Mouse (Mus musculus) spleen, postnatal 14 days (tissue): Measurements from ENCODE around the gene Dip2c.
A peak's percentile ranks its signal among the peaks of the same experiment; 100 is the strongest.

Source experiments
- DNase-seq, 2 experiments: peaks; one replicate each; pipeline ENCODE4 v3.0.0; 2021 to 2022; ENCODE audit warnings: low spot score in 2 of 2

Dip2c gene

DNA sequence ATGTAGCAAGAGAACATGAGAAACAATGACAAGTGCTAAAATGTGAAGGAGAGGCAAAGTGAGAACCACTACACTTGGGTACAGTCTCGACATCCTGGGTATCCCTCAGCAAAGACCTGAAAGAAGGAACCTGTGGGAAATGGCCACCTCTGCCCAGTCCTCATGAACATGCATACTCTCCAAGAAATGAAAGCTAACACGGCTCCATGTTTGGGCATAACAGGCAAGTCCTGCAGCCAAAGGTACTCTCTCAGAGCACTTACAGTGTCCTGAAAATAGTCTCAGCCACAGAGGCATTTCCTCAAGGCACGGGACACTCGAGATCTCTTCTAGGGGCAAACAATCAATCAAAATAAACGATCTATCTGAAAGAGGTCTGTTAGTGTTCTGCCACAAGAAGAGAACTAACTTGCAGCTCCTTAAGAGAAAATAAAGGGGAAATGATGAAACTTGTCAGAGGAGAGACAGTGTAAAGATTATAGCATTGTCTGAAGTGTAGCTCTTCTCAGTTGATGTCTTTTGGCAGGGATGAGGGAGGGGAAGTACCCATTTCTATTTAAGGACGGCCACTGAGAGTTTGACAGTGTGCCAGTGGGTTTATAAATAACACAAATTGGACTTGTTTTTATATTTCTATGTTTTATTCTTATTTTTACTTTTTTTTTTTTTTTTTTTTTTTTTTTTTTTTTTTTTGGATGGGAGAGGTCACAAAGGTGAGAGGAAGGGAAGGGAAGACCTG is 228.0 kb downstream of the Dip2c start:
- DNase-seq = no peak

DNA sequence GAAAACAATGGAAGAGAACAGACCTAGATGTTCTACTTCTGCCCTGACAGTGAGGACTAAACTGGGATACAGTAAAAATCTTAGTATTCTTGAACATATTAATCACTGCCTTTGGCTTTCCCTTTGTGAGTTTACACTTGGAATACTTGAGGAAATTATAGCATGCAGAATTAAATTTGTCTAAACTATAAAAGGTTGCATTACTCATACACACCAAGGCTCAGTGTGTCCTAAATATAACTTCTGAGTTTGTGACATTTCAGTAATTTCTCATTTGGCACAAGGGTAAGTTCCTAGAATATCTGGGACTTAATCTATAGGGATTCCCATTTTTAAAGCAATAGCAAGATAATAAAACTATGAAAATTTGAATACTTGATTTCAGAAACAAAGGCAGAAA is 262.2 kb downstream of the Dip2c start:
- no peak for DNase-seq

DNA sequence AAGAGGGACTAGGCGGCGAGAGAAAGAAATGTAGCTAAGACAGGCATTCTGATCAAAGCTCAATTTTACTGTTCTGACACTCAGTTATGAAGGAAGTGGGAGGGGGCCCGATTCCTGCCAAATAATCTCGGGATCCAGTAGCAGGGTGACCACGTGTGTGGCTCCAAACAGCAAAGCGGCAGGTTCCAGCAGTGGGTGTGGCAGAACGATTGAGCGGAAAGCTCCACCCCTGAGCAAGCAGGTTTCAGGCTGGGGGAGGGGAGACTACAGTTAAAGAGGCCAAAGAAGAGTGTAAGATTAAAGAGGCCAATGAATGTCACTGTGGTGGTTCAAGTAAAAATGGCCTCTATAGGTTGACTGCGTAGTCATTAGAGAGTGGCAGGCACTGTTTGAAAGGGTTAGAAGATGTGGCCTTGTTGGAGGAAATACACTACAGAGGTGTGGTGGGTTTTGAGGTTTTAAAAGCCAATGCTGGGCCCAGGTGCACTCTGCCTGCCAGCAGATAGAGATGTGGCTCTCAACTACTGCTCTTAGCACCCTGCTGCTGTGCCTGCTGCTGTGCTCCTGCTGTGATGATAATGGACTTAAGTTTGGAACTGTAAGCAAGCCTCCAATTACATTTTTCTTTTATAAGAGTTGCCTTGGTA is 271.5 kb downstream of the Dip2c start:
- DNase-seq = no peak

DNA sequence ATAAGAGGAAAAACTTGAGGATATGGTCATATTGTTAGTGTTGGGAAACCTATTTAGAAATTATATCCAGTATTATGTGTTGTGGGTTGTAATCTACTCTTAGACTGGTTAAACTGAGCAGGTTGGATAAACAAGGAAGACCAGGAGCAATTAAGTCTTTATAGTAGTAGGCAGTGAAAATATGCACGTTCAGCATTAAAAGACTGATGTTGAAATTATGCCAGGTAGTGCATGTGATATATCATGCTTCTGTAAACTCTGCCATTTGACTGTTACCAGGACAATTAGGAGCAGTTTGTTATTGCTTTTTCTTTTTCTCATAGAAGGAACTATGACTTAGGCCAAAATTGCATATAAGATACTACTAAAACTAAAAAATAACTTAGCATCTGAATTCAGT is 285.8 kb downstream of the Dip2c start:
- DNase-seq = no peak

DNA sequence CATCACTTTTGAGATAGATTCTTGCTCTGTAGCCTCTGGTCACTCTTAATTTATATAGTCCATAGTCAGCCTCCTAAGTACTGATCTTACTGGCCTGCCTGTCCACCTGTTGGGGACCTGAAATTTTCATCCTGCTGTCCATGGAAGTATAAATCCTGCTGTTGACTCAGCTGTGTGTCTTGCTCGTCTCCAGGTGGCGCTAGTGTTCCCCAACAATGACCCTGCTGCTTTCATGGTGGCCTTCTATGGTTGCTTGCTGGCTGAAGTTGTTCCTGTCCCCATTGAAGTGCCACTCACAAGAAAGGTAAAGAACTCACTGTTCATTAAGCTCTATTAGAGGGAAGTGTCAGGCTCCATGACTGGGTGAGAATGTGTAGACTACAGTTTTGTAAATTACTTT is 286.6 kb downstream of the Dip2c start:
- peak in 1 of 2 experiments; percentile 12 for DNase-seq

DNA sequence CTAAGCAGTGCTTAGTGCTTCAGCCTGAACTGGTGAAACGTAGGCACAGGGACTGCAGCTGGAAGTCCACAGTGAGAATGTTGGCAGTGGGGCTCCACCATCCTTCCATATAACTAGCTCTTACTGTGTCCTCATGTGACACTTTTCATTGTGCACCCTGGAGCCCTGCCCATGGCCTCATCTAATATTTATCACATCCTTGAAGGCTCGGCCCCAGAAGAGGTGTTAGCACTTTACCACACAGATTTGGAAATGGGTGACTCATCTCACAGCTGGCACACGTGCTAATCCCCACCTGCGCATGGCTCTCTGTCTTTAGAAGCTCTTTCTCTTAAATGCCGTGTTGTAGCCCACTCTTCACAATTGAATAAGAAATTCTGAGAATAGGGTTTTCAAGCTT is 292.5 kb downstream of the Dip2c start:
- no peak for DNase-seq

DNA sequence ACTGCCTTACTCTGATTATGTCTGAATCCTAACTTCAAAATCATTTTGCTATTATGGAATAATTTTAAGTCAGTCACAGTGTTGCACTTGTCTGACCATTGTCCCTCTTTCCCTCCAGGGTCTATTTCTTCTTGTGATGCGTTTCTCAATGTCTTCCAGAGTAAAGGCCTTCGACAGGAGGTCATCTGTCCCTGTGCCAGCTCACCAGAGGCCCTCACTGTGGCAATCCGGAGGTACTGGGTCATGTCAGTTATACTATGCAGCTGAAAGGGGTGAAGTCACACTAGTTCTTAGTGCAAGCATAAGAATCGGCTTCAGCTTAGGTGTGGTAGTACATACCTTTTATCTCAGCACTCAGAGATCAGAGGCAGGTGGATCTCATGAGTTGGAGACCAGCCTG is 300.4 kb downstream of the Dip2c start:
- DNase-seq = no peak

DNA sequence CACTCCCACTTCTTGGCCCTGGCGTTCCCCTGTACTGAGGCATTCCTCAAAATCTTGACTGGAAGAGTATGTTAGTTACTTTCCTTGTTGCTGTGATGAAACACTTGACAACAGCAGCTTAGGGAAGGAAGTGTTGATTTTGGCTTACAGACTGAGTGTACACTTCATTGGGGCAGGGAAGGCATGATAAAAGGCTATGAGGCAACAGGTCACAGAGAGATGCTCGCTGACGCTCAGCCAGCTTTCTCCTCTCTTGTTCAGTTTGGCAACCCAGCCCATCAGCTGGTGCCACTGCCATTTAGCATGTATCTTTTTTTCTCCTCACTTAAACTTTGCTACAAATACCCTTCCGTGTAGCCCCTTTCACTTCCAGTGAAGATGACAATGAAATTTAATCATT is 302.1 kb downstream of the Dip2c start:
- no peak for DNase-seq

DNA sequence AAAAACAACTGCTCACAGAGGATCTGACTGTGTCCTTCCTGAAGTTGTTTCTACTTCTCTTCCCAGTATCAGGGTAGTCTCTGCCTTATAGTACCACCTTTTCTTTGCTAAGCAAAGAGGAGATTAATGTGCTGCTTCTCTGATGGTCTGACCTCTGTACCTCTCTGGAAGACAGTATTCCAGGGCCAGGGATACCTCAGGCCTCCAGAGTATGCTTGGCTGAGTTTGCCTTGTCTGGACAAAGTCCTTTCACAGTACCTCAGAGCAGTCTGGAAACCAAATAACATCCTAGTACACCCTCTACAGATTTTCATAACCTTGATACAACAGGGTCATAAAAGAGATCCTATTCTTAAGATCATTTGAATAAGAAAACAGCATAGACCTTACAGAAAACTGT is 305.5 kb downstream of the Dip2c start:
- no peak for DNase-seq

DNA sequence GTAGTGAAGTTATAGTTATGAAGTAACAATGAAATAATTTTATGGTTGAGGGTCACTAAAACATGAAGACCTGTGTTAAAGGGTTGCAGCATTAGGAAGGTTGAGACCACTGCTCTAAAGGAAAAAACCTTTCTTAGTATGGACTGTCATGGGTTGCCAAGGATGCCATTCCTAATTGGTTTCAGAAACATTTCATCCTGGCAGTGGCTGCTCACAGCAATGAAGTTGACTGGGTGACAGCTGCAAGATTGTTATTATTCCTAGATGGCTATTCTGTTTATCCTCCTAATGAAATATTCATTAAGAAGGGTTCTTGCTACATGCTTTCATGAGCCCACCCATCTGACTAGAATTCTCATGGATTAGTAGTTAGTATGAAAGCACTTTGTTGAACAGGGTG is 307.3 kb downstream of the Dip2c start:
- no peak for DNase-seq

DNA sequence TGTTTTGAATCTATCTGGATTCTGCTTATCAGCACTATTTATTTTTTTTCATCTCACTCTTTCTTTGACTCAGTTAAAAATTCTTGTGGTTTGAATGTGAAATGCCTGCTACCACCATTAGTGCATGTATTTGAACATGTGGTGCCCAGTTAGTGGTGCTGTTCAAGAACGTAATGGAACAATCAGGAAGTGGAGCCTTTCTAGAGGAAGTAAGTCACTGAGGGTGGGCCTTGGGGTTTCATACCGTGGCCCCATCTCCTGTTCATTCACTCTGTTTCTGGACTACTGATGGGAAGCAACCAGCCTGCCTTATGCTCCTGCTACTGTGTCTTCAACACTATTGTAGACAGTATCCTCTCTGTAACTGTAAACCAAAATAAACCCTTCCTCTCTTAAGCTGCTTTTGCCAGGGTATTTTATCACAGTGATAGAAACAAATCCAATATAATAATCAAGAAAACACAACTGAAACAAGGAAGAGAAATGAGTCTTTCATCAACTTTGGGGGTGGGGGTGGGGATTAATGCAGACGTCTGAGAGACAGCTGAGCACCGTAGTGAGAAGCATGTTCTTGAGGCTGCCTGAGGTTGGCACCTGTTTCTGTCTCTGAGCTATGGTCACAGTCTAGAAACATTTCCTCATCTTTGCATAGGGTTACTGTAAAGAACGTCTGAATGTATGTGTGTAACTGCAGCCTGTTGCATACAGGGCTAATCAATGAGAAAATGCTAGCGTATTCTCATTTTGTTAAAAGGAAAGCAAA is 323.2 kb downstream of the Dip2c start:
- no peak for DNase-seq

DNA sequence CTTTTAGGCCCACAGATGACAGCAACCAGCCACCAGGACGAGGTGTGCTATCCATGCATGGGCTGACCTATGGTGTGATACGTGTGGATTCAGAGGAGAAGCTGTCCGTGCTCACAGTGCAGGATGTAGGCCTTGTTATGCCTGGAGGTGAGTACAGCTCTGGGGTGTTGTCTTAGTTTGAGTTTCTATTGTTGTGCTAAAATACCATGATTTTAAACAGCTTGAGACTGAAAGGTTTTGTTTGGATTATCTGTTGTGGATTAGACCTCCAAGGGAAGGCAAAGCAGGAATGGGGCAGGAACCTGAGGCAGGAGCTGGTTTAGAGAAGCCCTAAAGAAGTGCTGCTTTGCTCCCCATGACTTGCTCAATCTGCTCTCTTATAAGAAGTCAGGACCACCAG is 325.0 kb downstream of the Dip2c start:
- DNase-seq = no peak

DNA sequence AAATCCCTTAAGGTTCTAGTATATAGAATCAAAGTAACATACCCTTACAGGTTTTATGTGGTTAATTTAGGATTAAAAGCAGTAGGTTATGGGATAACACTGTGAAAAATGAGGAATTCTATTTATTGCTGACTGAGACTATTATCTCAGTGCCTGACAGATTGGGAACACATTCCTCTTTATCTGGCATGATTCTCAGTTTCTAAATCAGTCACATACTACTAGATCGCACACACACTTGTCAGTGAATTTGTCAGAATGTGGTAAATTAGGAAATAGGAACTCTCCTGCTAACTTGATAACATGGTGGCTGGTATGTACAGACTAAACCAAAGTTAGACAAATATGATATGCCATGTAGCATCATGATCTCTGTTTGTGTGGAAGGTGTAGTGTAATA is 334.9 kb downstream of the Dip2c start:
- no peak for DNase-seq

DNA sequence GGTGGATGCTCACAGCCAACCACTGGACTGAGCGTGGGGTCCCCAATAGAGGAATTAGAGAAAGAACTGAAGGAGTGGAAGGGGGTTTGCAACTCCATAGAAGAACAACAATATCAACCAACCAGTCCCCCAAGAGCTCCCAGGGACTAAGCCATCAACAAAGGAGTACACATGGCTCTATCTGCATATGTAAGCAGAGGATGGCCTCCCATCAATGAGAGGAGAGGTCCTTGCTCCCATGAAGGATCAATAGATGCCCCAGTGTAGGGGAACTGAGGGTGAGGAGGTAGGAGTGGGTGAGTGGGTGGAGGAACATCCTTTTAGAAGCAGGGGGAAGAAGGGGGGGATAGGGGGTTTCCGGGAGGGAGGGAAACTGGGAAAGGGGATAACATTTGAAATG is 356.4 kb downstream of the Dip2c start:
- no peak for DNase-seq

DNA sequence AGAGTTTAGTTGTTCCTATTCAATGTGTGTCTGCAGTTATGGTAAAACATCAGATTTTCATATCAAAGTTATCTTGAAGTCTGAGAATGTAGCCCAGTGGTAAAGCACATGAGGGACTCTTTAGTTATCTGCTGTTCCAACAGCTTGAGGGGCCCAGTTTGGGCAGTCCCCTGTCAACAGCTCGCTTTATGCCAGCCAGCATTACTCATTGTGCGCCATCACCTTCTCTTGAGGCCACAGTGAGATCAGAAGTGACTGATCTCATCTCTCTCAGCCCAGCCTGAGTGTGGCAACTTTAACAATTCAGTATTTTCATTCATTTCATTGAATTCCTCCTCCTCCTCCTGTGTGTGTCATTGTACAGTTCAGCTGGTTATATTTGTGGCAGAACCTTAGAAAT is 359.6 kb downstream of the Dip2c start:
- no peak for DNase-seq

DNA sequence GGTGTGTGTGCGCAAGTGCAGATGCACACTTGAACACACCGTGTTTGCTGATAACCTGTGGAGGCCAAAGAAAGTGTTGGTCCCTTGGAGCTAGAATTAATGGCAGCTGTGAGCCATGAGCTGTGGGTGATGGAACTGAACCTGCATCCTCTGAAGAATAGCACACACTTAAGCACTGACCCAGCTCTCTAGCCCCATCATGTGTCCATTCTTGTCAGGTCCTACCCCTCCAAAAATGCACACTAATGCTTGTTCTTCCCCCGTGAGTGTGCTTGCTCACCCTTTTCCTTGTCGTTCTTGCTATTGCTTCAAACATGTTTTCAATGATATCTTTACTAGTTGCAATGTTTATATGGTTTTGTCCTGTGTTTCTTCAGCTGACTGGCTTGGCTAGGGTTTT is 360.2 kb downstream of the Dip2c start:
- peak in 1 of 2 experiments; percentile 3 for DNase-seq

DNA sequence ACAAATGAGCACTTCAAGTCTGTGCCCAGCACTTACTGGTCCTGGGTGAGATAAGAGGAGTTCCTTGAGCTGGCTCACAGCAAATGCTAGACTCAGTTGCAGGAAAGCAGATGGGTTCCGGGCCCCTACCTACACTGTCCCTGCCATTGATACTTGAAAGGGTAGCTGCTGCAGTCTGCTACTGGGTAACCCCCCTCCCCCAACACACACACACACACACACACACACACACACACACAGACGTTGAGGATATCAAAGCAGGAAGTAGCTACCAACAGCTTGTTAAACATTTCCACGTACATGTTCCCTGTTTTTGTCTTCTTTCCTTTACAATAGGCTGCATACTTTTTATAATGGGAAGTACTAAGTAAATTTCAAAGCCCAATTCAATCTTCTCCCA is 361.6 kb downstream of the Dip2c start:
- DNase-seq = no peak

DNA sequence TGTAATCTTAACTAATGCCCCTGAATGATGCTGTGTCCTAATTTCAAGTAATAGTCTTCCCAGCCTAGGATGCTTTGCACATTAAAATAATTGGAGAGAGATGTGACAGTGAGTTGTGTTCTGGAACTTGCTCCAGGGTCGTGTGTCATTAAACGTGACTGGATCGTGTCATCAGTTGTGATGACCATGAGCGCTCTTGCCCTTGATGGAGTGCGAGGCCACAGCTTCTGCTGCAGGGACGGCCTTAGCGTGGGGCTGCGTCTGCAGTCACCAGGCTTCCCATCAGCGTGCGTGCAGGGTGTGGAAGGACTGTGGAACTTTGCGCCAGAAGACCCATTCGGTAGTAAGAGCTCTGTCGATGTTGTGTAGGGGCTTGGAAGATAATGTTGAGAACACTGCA is 372.4 kb downstream of the Dip2c start:
- no peak for DNase-seq

DNA sequence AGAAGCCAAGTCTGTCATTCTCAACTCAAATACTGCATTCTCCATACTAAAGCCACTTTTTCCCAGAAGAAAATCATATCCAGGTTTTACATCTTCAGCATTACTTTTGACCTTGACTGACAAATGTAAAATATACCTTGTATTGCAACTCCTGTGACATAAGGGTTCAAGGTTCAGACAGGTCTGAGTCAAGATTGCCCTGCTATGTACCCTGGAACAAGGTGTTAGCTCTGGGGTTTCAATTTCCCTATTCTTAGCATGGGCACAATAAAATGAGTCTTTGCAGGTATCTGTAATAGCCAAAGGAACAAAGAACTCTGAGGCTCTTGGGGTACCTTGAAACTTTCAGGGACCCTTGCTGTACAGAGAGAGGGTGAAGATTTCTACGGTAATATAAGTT is 373.6 kb downstream of the Dip2c start:
- DNase-seq = no peak

DNA sequence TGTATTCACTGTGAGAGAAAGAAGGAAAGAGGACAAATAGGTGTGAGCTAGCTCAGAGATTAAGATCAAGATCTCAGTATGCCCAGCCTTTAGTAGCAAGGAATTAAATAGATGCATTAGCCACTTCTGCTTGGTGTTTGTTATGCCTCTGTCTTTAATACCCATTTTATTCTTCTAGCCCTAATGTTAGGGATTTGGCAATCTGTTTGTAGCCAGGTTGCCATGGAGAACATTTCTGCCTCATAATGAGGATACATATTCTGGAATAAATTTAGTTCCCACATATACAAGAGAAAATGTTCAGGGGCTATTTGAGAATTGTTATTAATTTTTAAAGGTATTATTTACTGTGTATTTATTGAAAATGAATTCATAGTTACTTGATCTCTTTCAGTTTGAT is 374.3 kb downstream of the Dip2c start:
- DNase-seq = no peak

DNA sequence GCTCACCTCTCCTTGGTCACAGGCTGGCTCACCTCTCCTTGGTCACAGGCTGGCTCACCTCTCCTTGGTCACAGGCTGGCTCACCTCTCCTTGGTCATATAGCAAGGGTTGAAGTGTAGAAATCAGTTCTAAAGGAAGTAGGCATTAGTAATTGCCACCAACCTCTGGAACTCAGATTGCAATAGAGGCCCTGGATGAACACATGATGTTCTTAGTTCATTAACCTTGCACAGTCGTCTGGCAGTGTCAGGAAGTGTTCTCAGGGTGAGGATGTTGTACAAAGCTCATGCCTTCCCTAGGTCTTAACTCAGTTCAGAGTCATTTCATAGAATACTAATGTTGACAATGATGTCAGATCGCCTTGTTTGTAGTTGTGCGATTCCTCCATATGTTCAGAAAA is 376.7 kb downstream of the Dip2c start:
- DNase-seq = no peak

DNA sequence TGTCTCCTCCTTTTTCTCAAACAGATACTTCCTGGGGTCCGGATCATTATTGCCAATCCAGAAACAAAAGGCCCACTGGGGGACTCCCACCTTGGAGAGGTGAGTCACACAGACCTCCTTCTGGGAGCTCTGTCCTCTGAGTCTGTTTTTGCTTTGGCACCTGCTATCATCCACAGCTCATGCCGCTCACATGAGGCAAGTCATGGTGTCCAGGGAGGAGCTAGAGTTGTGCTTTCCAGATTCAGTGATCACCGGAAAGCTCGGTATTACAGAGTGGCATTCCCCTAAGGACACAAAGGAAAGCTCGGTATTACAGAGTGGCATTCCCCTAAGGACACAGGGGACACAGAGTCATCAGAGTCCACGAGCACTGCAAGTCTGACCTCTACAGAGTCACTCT is 380.3 kb downstream of the Dip2c start:
- no peak for DNase-seq

DNA sequence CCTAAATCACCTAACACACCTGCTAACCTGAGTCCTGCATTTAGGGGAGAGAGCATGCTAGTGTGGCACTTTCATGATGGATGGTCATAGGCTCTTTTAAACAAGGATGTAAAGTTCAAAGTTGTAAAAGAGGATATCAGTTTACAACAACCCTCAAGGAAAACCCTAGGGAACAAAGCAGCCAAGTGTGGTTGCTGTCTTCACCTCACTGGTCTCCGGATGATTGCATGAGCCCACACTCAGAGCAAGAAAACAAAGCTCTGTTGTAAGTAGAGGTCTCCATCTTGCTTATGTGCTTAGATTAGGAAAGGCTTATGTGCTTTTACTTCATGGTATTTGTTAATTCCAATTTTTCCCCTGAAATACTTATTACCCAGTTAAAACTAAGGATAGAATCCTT is 384.4 kb downstream of the Dip2c start:
- no peak for DNase-seq
